Mouse (Mus musculus): Measurements from ENCODE around the gene Nudt22.
A peak's percentile ranks its signal among the peaks of the same experiment; 100 is the strongest.

The Nudt22 gene

DNA sequence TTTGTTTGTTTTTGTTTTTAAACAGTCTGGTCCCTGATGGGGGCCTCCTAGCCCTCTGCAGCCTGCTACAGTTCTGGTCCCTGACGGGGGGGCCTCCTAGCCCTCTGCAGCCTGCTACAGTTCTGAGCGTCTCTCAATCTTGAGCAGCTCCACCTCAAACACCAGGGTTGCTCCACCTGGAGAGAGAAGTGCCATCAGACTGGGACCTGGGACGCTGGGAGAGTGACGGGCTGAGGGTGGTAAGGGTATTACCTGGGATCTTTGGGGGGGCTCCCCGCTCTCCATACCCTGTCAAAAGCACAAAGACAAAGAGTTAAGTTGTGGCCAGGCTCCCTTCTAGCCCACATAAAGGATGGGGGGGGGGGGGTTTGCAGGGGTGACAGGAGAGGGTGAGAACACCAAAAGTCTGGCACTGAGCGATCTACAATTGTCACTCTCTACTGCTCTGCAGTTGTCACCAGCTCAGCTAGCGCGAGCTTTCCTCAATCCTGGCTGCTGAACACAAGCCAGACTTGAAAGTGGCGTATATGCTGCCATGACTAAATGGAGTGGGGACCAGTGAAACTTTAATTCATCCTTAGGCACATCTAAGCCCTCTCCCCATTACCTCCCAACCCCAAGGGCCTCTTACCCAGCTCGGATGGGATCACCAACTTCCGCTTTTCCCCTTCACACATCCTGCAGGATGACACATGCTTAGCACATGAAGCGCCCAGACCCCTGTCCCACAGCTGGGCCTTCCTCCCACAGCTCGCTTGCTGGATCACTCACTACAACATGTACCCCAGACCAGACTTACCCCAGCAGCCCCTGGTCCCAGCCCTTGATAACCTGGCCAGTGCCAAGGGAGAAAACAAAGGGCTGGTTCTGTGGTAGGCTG, 17.9 kb downstream of the Nudt22 start:
- DNase-seq (ENCODE audit: low spot score) = no peak

DNA sequence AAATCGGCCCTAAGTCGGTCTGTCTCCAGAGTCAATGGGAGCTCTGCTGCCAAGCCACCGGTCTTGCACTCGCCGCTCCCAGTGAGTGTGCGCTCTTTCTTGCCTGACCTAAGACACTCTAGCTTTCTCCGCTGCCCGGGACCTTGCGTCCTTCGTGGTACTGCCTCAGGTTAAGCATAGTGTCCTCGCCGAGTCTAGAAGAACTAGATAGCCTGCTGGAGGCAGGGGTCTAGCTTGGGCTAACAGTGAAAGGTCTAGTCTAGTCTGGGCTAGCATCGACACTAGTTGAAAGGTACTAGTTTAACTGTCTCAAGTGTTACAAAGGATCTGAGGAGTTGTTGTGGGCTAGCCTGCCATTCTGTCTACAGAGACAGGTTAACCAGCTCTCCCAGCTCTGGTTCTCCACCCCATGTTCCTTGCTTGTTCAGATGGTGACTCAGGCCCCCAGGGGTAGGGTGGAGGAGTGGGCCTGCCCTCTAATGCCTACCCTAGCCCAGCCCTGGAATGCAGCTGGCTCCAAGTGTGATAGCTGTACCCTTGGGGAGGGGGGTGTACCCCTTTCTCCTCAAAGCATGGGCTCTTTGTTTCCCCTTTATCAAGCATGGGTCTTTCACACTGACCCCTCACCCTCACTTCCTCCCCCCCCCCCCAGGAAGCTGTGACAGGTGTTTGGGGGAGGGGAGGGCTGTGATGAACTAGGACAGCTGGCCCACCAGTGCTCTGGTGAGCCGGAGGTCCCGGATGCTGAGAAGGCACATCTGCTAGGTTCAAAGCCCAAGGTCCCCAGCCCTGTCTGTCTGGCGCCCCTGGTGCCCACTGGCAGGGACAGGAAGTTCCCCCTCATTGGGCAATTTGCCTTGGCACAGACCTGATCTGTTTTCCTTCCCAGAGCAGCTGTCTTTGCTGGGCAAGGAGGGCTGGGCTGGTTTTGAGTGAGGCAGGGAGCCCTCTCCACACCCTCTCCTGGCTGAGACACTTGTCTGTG, 20.1 kb downstream of the Nudt22 start, which contains the start of gene Plcb3:
Plcb3 (minus strand) TSS at position 934 of the 985 bp plus-strand sequence.
- DNase-seq (ENCODE audit: low spot score) = peak; percentile 50

DNA sequence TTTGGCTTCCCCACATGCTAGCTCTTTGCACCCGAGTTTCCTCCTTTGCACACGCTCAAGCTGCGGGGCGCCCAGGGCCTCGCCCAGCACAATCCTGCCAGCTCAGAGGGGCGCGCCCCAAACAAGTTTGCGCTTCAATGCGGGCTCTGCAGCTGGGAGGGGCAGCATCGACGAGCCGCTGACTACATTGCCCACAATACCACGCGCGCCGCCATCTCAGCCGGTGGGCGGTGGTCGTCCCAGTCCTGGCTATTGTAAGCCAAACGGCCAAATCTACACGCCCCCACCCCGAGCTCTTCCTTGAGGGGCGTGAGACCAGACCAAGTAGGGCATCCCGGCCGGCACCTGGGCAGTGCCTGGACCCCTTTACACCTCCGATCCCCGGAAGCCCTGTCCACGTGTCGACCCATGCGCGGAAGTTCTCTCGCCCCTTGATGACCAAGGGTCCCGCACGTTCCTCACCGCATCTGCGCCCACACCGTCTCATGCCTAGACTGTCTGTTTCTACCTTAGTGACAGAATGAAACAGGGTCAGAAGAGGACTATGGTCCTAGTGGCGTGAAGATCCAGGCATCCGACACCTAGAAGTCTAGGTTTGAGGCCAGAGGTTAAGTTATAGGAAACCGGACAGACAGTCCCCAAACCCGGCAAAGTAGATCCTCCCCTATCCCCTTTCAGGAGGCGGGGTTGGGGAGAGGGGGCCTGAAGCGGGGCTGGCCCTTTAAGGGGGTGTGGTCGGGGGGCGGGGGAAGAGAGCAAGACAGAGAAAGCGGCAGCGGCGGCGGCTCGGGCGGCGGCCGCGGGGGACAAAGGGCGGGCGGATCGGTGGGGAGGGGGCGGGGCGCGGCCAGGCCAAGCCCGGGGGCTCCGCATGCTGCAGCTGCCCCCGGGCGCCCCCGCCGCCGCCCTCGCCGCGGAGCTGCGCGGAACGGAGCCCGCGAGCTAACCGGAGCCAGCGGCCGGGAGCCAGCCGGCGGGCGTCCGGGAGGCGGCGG, 21.4 kb downstream of the Nudt22 start, which contains the start of gene Ppp1r14b:
Ppp1r14b (plus strand) TSS at position 758 of the 995 bp plus-strand sequence.
- DNase-seq (ENCODE audit: low spot score) = peak; percentile 79

DNA sequence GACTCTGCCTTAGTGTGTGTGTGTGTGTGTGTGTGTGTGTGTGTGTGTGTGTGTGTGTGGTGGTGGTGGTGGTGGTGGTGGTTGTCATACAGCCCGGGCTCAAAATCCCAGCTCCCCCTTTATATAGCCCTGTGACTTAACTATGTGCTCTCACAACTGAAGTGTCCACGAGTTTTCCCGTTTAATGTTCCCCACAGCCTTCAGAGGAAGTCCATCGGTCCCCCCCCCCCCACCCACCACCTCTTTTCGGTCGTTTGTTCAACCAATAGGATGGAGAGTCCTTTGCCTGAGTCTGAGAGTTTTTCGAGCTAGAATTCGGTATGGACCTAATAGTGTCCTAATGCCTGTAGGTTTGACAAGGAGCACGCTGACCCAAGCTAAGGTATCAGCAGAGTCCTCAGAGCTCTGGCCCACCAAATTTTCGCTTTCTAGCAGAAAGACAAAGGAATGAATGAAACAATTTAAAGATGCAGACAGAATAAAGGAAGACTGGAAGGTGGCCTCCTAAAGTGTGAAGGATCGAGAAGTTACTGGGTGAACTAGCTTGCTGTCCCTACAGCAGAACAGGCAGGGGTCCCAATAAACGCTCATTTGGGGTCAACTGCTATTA, 22.2 kb downstream of the Nudt22 start:
- no peak for DNase-seq (ENCODE audit: low spot score)

DNA sequence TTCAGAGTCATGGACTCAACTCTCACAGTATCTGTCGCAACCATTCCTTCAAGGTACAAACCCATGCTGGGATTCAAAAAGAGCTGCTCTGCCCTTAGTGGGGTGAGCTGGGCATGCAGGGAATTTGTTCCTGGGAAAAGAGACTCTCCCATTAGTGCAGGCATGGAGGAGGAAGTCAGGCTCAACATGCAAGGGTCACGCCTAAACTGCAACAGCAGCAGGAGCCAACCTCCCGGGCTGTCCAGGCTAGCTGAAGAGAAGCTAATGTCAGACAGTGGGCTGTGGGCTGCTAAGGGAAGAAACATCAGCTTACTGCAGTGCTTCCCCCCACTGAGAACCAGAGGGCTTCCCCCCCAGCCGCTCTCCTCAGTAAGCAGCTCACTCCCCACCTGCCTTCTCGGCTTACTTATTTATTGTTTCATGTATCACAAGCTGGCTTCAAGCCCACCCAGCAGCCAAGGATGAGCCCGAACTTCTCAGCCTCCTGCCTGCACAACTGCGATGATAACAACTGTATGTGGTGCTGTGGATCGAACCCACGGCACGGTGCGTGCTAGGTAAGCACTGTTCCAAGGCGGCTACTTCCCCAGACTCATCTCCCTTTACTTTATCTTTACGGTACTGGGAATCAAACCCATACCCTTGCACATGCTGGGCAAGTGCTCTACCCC, 23.5 kb downstream of the Nudt22 start:
- no peak for DNase-seq (ENCODE audit: low spot score)

DNA sequence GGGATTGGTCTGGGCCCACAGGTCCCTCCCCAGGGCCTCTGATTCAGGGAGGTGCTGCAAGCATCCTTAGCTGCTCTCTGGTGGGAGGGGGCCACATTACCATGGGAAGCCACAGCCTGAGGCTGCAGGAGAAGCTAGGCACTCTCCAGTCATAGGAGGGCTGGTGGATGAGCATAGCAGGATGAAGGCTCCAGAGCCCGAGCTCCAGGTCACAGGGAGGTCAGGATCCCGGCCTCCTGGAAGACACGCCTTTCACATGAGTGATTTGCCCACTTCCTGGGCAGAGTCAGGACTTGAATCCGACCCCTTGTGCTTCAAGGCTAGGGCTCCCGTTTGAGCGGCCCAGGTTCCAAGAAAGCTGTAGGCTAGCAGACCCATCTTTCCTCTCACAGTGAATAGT, 24.3 kb downstream of the Nudt22 start:
- no peak for DNase-seq (ENCODE audit: low spot score)

DNA sequence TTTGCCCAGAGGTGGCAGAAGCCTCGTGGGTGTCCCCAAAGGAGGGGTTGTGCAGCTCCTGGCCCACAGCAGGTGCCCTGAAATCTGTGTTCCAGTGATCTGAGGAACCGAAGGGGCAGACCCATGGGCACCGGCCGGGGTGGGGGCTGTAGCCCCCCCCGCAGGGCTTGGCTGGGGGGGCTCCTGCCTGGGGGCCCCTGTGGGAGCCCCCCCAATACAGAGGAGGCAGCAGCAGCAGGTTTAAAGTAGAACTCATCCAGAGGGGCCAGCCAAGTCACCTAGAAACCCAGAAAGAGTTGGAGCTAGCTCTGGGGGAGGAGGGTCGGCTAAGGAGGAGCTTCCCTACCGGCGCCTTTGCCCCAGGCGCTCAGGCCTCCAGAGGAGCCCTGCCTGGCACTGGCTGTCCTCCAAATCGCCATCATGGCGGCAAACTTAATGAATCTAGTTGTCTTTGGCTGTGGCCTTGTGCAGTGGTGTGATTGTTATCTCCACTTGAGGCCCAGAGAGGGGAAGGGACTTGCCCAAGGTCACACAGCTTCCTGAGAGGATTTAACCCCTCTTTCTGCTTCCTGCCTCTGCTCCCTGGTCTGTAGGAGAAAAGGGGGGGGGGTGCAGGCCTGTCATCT, 25.3 kb downstream of the Nudt22 start:
- DNase-seq (ENCODE audit: low spot score) = no peak

DNA sequence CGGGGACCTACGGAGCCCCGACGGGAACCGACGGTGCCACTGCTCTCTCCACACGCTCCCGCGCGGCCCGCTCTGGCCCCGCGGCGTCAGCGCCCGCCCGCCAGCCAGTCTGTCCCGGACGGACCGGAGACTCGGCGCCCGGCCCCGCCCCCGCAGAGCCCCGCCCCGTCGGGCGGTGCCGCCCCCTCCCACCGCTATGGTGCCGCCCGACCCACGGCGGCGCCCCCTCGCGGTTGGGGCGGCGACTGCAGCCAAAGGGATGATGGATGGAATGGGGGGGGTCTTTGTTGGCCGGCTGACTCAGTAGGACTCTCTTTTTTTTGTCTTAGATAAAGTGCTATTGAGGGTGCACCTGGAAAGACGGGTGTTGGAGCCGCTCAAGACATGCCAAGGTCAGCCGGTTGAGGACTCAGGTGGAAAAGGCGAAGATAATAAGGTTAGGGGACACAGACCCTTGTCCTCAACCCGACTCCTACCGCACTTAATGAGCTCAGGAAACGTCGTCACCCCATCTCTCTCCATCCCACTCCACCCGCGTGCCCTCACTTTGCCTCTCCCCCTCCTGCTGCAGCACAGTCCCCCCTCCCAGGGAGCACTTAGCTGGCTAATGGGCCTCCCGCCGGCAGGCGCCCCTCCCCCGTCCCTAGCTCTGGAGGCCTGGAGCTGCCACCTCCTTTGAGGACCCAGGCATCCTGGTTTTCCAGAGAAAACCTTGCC, 26.1 kb downstream of the Nudt22 start:
- DNase-seq (ENCODE audit: low spot score) = peak; percentile 81

DNA sequence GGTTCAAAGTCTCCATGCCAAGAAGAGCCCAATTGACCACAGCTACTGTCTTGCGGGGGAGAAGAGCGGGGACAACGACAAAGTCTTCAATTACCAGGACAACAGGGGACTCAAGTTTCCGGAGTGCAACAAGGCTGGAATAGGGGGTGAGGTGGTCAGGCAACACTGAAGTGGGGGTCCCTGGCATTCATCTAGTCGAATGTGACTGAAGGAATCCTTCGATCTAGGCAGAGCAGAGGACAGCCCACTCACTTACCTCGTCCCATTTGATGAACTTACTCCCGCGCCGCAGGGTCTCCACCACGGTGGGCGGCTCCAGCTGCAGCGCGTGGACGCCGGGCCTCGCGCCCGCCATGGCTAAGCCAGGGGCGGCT, 26.6 kb downstream of the Nudt22 start:
- DNase-seq (ENCODE audit: low spot score) = no peak

DNA sequence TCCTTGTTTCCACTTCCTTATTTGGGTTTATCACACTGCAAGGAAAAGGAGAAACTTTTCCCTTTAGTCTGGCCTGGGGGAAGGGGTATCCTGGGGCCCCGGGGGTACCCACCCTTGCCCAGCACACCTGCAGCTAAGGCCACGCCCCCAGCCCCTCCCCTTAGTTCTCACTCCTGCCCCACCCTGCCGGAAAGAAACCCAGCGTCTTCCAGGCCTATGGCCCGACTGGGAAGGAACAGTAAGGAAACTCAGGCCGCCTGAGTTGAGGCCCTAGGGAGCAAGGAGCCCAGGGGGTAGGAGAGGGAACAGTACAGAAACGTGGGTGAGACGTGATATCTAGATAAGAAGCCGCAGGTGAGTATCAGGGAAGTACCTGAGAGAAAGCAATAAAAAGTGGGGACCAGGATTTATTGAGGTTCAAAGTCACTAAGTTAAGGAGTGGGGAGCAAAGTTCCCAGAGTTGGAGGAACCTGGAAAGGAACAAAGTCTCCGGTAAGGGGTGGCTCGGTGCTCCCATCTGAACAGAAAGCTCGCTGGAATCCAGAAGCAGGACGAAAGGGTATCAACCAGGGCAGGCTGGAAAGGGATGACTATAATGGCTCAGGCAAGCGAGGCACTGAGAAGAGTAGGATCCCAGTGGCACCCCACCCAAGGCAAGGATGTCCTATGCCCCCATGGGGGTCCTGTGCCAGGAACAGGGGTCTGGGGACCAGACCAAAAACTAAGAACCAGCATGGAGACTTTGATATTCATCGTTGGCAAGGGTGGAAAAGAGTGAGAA, 27.2 kb downstream of the Nudt22 start:
- DNase-seq (ENCODE audit: low spot score) = peak; percentile 49

DNA sequence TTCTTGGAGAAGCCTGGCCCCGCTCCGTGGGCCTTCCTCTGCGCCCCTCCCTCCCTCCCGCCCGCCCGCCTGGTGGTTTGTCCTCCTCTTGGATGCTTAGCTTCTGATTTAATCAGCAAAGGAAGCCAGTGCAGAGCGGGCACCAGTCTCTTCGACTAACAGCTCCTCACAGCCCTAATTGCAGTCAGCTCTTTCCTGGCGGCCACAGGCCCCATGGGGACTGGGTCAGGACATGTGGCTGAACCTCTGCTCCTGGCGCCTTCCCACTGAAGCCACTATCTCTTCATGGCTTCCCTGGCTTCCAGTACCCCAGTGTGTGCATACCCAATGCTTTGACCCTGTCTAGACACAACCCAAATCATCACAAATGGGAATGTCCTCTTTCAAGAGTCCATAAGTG, 39.5 kb downstream of the Nudt22 start:
- no peak for DNase-seq (ENCODE audit: low spot score)

DNA sequence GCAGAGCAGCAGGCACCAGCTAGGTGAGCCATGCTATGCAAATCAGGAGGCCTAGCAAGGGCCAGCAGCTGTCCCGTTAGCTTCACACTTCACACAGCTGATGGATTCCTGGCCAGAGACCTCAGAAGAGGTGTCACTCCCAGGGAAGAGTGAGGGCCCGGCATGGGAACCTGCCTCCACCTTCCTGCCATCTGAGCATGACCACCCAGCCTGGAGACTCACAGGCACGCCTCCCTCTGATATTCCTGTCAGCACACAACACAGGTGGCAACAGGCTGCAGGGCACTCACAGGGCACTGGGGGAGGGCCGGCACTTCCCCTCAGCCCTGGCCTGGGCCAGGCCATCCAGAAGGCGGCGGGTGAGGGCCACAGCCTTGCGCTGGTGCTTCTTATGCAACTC, 40.5 kb downstream of the Nudt22 start:
- DNase-seq (ENCODE audit: low spot score) = no peak

DNA sequence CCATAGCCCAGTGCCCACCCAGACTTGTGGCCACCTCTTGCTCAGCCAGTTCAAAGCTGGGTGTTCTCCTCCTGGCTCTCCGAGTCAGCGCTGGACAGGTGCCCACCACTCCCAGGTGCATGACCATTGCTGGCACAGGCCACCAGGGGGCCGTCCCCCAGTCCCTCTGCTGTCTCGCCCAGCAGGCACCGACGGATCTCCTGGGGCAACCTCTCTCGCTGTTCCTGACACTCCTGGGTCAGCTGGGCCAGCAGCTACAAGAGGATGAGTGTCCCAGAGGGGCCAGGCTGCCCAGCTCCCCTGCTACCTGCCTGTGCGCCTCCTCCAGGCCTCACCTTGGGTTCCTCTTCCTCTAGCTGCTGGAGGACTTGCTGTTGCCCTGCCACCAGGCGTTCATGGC, 41.9 kb downstream of the Nudt22 start:
- peak; percentile 51 for DNase-seq (ENCODE audit: low spot score)

DNA sequence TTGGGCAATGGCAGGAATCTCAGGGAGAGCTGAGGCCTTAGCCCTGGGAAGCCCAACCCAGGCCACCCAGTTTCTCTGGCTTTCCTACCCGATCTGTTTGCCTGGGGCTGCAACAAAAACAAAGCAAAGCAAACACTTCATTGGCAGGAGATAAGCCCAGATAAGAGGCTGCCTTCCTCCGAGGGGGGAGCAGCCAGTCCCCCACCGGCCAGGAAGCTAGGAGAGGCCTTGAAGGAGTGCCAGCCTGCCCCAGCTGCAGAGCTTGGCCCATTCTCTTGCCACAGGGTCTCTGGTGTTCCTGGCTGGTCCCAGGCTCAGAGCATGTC, 43.2 kb downstream of the Nudt22 start:
- peak; percentile 52 for DNase-seq (ENCODE audit: low spot score)

DNA sequence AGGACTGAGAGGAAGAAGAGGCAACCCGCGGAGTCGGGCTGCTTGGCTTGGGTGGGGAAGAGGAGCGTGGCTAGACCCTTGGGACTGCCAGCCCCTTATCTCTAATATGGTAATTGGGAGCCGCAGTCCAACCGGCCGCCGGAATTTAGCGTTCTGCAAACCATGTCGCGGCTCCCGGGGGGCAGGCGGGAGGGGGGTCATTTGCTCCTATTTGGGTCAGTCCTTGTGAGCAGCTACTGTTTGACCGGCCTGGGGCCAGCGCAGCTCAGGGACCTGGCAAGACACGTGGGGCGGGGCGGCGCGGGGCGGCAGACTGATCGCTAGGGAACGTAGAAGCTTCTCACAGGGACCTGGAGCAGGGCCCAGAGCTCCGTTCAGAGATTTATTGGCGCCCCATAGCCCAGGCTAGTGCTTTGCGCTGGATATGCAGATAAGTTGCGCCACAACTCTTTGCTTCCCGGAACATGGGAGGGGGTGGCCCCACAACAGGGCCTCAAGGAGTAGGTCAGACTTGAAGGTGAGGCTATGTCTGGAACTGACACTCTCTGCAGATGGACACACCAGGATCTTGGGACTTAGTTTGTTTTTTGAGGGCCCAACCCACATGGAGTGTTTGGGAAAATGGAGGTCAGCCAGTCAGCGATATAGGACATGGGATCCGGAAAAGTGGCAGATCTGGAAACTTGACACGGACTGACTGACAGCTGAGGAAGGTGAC, 43.8 kb downstream of the Nudt22 start:
- DNase-seq (ENCODE audit: low spot score) = peak; percentile 71

DNA sequence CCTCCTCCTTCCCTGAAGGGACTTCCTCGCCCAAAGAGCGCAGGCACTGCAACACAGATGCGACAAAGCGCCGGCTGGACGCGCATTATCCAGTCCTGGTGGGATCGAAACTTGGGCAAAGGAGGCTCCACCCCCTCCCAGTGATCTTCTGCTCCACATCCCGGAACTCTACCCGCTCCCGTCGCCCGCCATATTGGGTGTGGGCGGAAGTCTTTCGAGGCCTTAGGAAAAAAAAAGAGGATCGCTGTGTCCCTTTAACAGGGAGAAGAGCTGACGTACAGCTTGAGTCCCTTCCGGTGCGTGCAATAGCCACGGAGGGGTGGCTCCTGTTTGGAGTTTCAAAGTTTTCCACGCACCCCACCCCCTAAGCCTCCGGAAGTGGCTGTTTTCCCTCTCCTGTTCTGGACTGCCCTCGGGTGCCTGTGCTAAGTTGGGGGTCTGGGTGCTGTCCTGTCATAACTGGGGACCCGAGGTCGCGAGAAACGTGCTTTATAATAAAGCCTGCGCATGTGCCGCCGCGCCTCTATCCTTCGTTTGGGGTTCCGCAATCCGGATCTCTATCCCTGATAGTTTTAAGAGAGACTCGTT, 44.4 kb downstream of the Nudt22 start:
- DNase-seq (ENCODE audit: low spot score) = peak; percentile 86

DNA sequence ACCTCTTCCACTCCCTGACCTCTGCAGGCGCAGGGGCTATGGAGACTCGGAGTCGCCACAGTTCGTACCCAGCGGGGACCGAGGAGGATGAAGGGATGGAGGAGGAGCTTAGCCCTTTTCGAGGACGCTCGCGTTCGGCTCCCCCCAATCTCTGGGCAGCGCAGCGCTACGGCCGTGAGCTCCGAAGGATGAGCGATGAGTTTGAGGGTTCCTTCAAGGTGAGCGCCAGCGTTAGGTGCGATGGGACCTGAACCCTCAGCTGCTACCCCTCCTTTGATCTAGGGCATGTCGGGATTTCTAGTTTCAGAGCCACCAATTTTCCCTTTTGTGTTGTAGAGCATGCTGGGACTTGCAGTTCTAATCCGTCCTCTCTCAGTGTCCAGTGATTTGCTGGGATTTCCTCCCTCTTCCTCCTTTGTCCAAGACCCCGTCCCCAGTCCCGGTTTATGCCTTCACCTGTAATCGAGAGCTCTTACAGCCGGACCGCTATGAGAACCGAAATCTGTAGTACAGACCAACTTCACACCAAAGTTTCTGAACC, 45.2 kb downstream of the Nudt22 start:
- DNase-seq (ENCODE audit: low spot score) = peak; percentile 46
